Mouse (Mus musculus) activated CD4-positive, CD25-positive, alpha-beta regulatory T cell, adult 9 weeks (primary cell): ENCODE measurements around the gene Tlnrd1. TPM values are rescaled to one million over a fixed set of nuclear protein-coding genes. Genes with fewer than 3 reads are reported as not detected.

Experiments
- polyA plus RNA-seq: library from polyadenylated mRNA; unstranded; fragments of 100-300 nt; shearing (Covaris generic); gene quantifications from one replicate; pipeline ENCODE4 v1.2.1, GENCODE M21; 2017

The Tlnrd1 gene
- 0.37 TPM for polyA plus RNA-seq

GRCm38 (mm10) chr7:83884021-83884658 is at the start of gene Tlnrd1, which contains the start of gene Mesd:
Gene Tlnrd1 (minus strand): TSS chr7:83884305.
Gene Mesd (plus strand): TSS chr7:83884466.

Other genes with a start within 250 kb of the Tlnrd1 start
- 502 TPM for gene Il16, start 138.6 kb downstream of the Tlnrd1 start, polyA plus RNA-seq
- not detected for gene Cfap161, start 89.4 kb downstream of the Tlnrd1 start, polyA plus RNA-seq
- 50.7 TPM for gene Mesd, start 161 bp upstream of the Tlnrd1 start, polyA plus RNA-seq
- gene Cemip, start 202.2 kb upstream of the Tlnrd1 start, polyA plus RNA-seq = not detected